ENCODE assay signal across 20 mouse cellular contexts in the genomic region with DNA sequence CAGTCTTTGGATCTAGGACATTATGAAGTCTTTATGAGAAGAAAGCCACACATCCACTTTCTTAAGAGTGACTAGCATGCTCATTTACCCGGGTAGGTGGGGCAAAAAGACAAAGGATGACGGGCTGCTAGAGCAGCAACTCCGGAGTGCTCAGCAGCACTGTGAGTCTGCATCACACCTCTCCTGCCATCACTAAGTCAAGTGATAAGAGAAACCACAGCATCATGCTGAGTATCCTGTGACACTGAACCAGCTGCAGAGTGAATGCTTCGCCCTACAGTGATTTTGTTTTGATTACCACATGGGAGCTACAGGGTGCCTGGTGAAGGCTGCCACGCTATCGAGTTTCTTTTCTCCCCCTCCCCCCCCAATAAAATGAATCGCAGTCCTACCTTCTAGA.
A peak's percentile ranks its signal among the peaks of the same experiment; 100 is the strongest.
DNase-seq lines count a peak whose midpoint lies in the region; ATAC-seq and TF ChIP-seq lines count a peak whose summit lies in the region.
"Had no signal": no experiment of that assay in that cellular context is flagged by ENCODE, and none has a peak within 500 bp of the region (broad histone marks: within the 10 kb centered on the region; RNA-seq: fewer than 3 reads in every experiment).

No protein-coding gene starts in this region.

- intact Hi-C loops in left cerebral cortex, adult 2 months (cut with DNase I), result loop anchor here (5.0 kb wide), 1 partner anchor 84 kb away; no protein-coding TSS in a partner anchor
- intact Hi-C loops in left cerebral cortex, postnatal 25 days (cut with DNase I), result no loop called here

- no peaks in the 10 kb centered on the region for H3K27me3 ChIP-seq in hindbrain, postnatal 0 days (ENCODE audit: insufficient read depth, low read length)
- H3K27me3 ChIP-seq: CH12.LX; hindbrain, embryonic 13.5 days; limb, embryonic 15.5 days; neural tube, embryonic 12.5 days had no signal

- H3K27ac ChIP-seq in left cerebral cortex, adult 2 months, result 0 out of 2 replicates have a peak overlapping the region, but pooled peaks have one; percentile 1
- no peak overlapping the region for H3K27ac ChIP-seq in hindbrain, postnatal 0 days
- H3K27ac ChIP-seq: hindbrain, embryonic 13.5 days; kidney, postnatal 0 days; limb, embryonic 15.5 days; liver, embryonic 15.5 days; midbrain, embryonic 10.5 days; neural tube, embryonic 12.5 days had no signal

- DNase-seq in left cerebral cortex, adult 2 months (ENCODE audit: extremely low spot score in 1 of 2, low spot score in 2 of 2), result no peak
- no peak for DNase-seq in left cerebral cortex, postnatal 25 days (ENCODE audit: low spot score in 2 of 2)
- DNase-seq in T-cell, adult 2 months (ENCODE audit: low spot score), result peak; percentile 23
- DNase-seq in hindbrain, postnatal 0 days (ENCODE audit: low spot score), result no peak
- no peak for DNase-seq in urinary bladder, postnatal 25 days (ENCODE audit: low spot score)
- DNase-seq in cerebellum, adult 11-12 months, result no peak
- DNase-seq: adrenal gland, adult 8-10 months; embryo, embryonic 11 days; forebrain, postnatal 0 days; lung, postnatal 14 days had no signal

- no peaks in the 10 kb centered on the region for H3K36me3 ChIP-seq in hindbrain, postnatal 0 days (ENCODE audit: insufficient read depth, low read length)
- H3K36me3 ChIP-seq: hindbrain, embryonic 13.5 days; limb, embryonic 15.5 days; liver, embryonic 15.5 days; midbrain, embryonic 10.5 days; neural tube, embryonic 12.5 days had no signal

- no peak for TF ChIP-seq CTCF in left cerebral cortex, adult 2 months (IDR thresholded peaks at IDR 0.05)
- no peak for TF ChIP-seq CTCF in hindbrain, postnatal 0 days (IDR thresholded peaks at IDR 0.05; ENCODE audit: low read depth)

- no peak overlapping the region for H3K9ac ChIP-seq in hindbrain, postnatal 0 days (replicated peaks; ENCODE audit: low read length)
- H3K9ac ChIP-seq: forebrain, postnatal 0 days; hindbrain, embryonic 13.5 days; limb, embryonic 15.5 days; liver, embryonic 15.5 days; neural tube, embryonic 12.5 days had no signal

- no peaks in the 10 kb centered on the region for H3K4me1 ChIP-seq in hindbrain, postnatal 0 days (ENCODE audit: insufficient read depth, low read length)
- H3K4me1 ChIP-seq: hindbrain, embryonic 13.5 days; midbrain, embryonic 10.5 days; neural tube, embryonic 12.5 days had no signal

- 66% methylated on average over 7 of the region's 7 CpGs for WGBS in hindbrain, postnatal 0 days

- no peak overlapping the region for H3K4me3 ChIP-seq in left cerebral cortex, adult 2 months
- H3K4me3 ChIP-seq in hindbrain, postnatal 0 days (ENCODE audit: low read length), result no peak overlapping the region
- H3K4me3 ChIP-seq: hindbrain, embryonic 13.5 days; limb, embryonic 15.5 days; liver, embryonic 15.5 days; midbrain, embryonic 10.5 days; neural tube, embryonic 12.5 days had no signal

- H3K9me3 ChIP-seq in hindbrain, postnatal 0 days (ENCODE audit: low read length), result no peaks in the 10 kb centered on the region
- H3K9me3 ChIP-seq: hindbrain, embryonic 13.5 days; limb, embryonic 15.5 days; liver, embryonic 15.5 days; midbrain, embryonic 10.5 days; neural tube, embryonic 12.5 days had no signal

- peak; percentile 45 for ATAC-seq in CD4-positive, CD25-positive, alpha-beta regulatory T cell, adult 4 months
- peak; percentile 40 for ATAC-seq in megakaryocyte progenitor cell, adult 5-6 weeks (replicated peaks; ENCODE audit: poor library complexity)
- no peak for ATAC-seq in hindbrain, postnatal 0 days
- ATAC-seq: forebrain, postnatal 0 days; intestine, embryonic 16.5 days had no signal

- H3K4me2 ChIP-seq in hindbrain, postnatal 0 days (ENCODE audit: low read depth, low read length), result no peak overlapping the region
- H3K4me2 ChIP-seq: hindbrain, embryonic 13.5 days; limb, embryonic 15.5 days; liver, embryonic 15.5 days; neural tube, embryonic 12.5 days had no signal
